Mouse (Mus musculus) bone marrow, adult 2 months (tissue): Measurements from ENCODE around the gene Gak. TPM values are rescaled to one million over a fixed set of nuclear protein-coding genes. Genes with fewer than 3 reads are reported as not detected.

Source experiments
- H3K27ac ChIP-seq: fragments of 200-500 bp; 2 replicates; pipeline ENCODE4 v1.5.1; 2012; ENCODE audit warnings: low read depth, mild to moderate bottlenecking, control low read depth, inconsistent platforms, low read length; ENCODE audit not compliant: control insufficient read depth, poor library complexity, insufficient read depth
- H3K4me1 ChIP-seq: fragments of 200-500 bp; 2 replicates; pipeline ENCODE4 v1.6.1; 2011; ENCODE audit warnings: low read length; ENCODE audit not compliant: control insufficient read depth, insufficient read depth
- H3K4me3 ChIP-seq: fragments of 200-500 bp; replicated peaks from 2 replicates; pipeline ENCODE3; 2011; ENCODE audit warnings: mild to moderate bottlenecking, low read depth, low read length, control low read depth; ENCODE audit not compliant: control insufficient read depth
- CTCF ChIP-seq: fragments of 200-500 bp; IDR thresholded peaks from 2 replicates; pipeline ENCODE4 v1.5.1; 2011; ENCODE audit warnings: low read length, control low read depth; ENCODE audit not compliant: control insufficient read depth, insufficient read depth
- POLR2A ChIP-seq: fragments of 200-500 bp; IDR thresholded peaks from 2 replicates; pipeline ENCODE4 v1.6.1; 2011; ENCODE audit warnings: low read depth, mild to moderate bottlenecking, control low read depth, low read length, borderline replicate concordance; ENCODE audit not compliant: control insufficient read depth
- WGBS: fragments of 180-500 bp; shearing (Covaris S2); methylation state at CpG from one replicate; pipeline ENCODE4 v1.1.7; 2018; 5-methylcytosine and 5-hydroxymethylcytosine counted together
- polyA plus RNA-seq: library from polyadenylated mRNA; stranded (reverse); fragments of >200 nt; gene quantifications from 2 replicates; pipeline ENCODE4 v1.2.4, GENCODE M21; 2011; ENCODE audit warnings: low replicate concordance; ENCODE audit not compliant: missing spikeins, insufficient read depth, insufficient read length

The Gak gene
- polyA plus RNA-seq, 1 experiment: 52.3 TPM

GRCm38 (mm10) chr5:108651136-108651720, 21.7 kb upstream of the Gak start:
- Histone ChIP-seq H3K27ac (no peak overlapping the region), H3K4me3 (no peak overlapping the region), H3K4me1 (no peaks in the 10 kb centered on the region)
- 78% methylated on average over 5 of the region's 5 CpGs for WGBS
- TF ChIP-seq CTCF (no peak), POLR2A (no peak)

- Histone ChIP-seq H3K4me1 (no peaks in the 10 kb centered on the region), H3K4me3 (no peak overlapping the region), H3K27ac (no peak overlapping the region)
- TF ChIP-seq CTCF (no peak), POLR2A (no peak)
- WGBS: 82% methylated on average over 7 of the region's 7 CpGs
Measured at GRCm38 (mm10) chr5:108650341-108650740, 20.8 kb upstream of the Gak start.

- Histone ChIP-seq H3K4me1 (no peaks in the 10 kb centered on the region), H3K27ac (no peak overlapping the region), H3K4me3 (no peak overlapping the region)
- TF ChIP-seq CTCF (no peak), POLR2A (no peak)
- 89% methylated on average over 11 of the region's 11 CpGs for WGBS
Measured at GRCm38 (mm10) chr5:108648937-108649576, 19.5 kb upstream of the Gak start.

GRCm38 (mm10) chr5:108647820-108648465, 18.4 kb upstream of the Gak start:
- TF ChIP-seq POLR2A (no peak), CTCF (no peak)
- WGBS: 84% methylated on average over 2 of the region's 2 CpGs
- no peak overlapping the region for H3K27ac ChIP-seq
- no peak overlapping the region for H3K4me3 ChIP-seq
- no peaks in the 10 kb centered on the region for H3K4me1 ChIP-seq

- no peaks in the 10 kb centered on the region for H3K4me1 ChIP-seq
- H3K4me3 ChIP-seq: no peak overlapping the region
- WGBS: 85% methylated on average over 2 of the region's 2 CpGs
- TF ChIP-seq CTCF: no peak
- TF ChIP-seq POLR2A: no peak
- H3K27ac ChIP-seq: no peak overlapping the region
Measured at GRCm38 (mm10) chr5:108647311-108647710, 17.8 kb upstream of the Gak start.

- 95% methylated on average over 3 of the region's 3 CpGs for WGBS
- no peak overlapping the region for H3K27ac ChIP-seq
- H3K4me3 ChIP-seq: no peak overlapping the region
- TF ChIP-seq POLR2A (no peak), CTCF (no peak)
- H3K4me1 ChIP-seq: no peaks in the 10 kb centered on the region
Measured at GRCm38 (mm10) chr5:108646343-108646660, 16.7 kb upstream of the Gak start.

GRCm38 (mm10) chr5:108645651-108646342, 16.2 kb upstream of the Gak start:
- WGBS: 76% methylated on average over 9 of the region's 9 CpGs
- no peak overlapping the region for H3K4me3 ChIP-seq
- H3K4me1 ChIP-seq: no peaks in the 10 kb centered on the region
- no peak overlapping the region for H3K27ac ChIP-seq
- TF ChIP-seq CTCF (0 out of 2 replicates have a peak, but pooled peaks have one; percentile 4), POLR2A (no peak)

- TF ChIP-seq POLR2A: no peak
- no peak for TF ChIP-seq CTCF
- Histone ChIP-seq H3K4me1 (no peaks in the 10 kb centered on the region), H3K4me3 (no peak overlapping the region), H3K27ac (no peak overlapping the region)
- 79% methylated on average over 2 of the region's 2 CpGs for WGBS
Measured at GRCm38 (mm10) chr5:108643674-108644073, 14.1 kb upstream of the Gak start.
